Mouse (Mus musculus): ENCODE data around the gene Mab21l2. TPM values are rescaled to one million over a fixed set of nuclear protein-coding genes. Genes with fewer than 3 reads are reported as not detected.

Mab21l2 gene
- total and polyA plus RNA-seq, 3 experiments = 0.08 TPM; not detected in 2

DNA sequence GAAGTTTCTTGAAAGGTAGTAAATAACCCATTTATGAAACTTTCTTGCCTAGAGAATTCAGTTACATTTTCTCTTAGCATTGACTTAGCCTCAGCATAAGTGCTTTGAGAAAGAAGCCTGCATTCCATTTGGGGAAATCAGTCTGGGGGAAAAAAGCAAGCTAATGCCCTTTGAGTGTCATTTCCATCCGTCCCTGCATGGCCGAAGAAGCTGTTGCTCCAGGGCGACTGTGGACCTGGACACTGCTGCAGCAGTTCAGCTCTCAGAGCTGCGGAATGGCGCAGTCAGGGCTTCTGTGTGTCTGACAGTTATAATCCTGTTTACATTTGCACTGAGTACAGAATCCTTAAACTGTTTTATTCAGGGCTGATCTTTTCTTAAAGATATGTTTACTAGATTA is 3.7 kb upstream of the Mab21l2 start:
- Histone ChIP-seq H3K9me3 (replicated peaks; ENCODE audit: low read length) (no peaks in the 10 kb centered on the region), H3K4me1 (ENCODE audit: control insufficient read depth in 1 of 2, insufficient read depth in 2 of 2) (peaks cover 0 to 8% of the 10 kb centered on the region in 2 experiments; a peak in 2 of 4 replicates), H3K4me2 (ENCODE audit: insufficient read depth, low read depth, poor library complexity, severe bottlenecking) (no peak overlapping the region), H3K36me3 (replicated peaks in 1 of 2; ENCODE audit: control insufficient read depth in 1 of 2, insufficient read depth in 1 of 2, low read length in 1 of 2) (peaks cover 4 to 8% of the 10 kb centered on the region in 2 experiments), H3K79me2 (replicated peaks; ENCODE audit: control insufficient read depth, extremely low read depth, insufficient read depth, poor library complexity, severe bottlenecking) (no peaks in the 10 kb centered on the region), H3K27ac (ENCODE audit: insufficient read depth, low read depth) (no peak overlapping the region), H3K4me3 (replicated peaks in 1 of 3; ENCODE audit: low read depth in 2 of 3, low read length in 2 of 3, poor library complexity in 1 of 3) (no peak overlapping the region), H3K27me3 (replicated peaks) (no peaks in the 10 kb centered on the region), H3K9ac (ENCODE audit: insufficient read depth, low read depth) (no peak overlapping the region)
- TF ChIP-seq MAFK (IDR thresholded peaks at IDR 0.05; ENCODE audit: insufficient replicate concordance, low read length) (no peak), UBTF (IDR thresholded peaks at IDR 0.05; ENCODE audit: low read depth, low read length) (no peak), JUN (IDR thresholded peaks at IDR 0.05; ENCODE audit: insufficient read depth, low read depth, low read length) (no peak), JUND (conservative IDR thresholded peaks at IDR 0.05; ENCODE audit: low read depth, low read length) (no peak), RAD21 (IDR thresholded peaks at IDR 0.05; ENCODE audit: low read depth, low read length) (no peak), SIN3A (IDR thresholded peaks at IDR 0.05; ENCODE audit: low read length) (no peak), ZMIZ1 (IDR thresholded peaks at IDR 0.05; ENCODE audit: low read depth, low read length) (no peak), TBP (conservative IDR thresholded peaks at IDR 0.05; ENCODE audit: low read depth, low read length) (no peak), ZNF384 (IDR thresholded peaks at IDR 0.05; ENCODE audit: low read depth, low read length) (no peak), MXI1 (IDR thresholded peaks at IDR 0.05; ENCODE audit: low read depth, low read length) (no peak), USF1 (IDR thresholded peaks at IDR 0.05; ENCODE audit: low read depth, low read length) (no peak), GABPA (IDR thresholded peaks at IDR 0.05; ENCODE audit: insufficient replicate concordance, low read depth, low read length) (no peak)
- no peak for DNase-seq (ENCODE audit: extremely low read depth)
- dilution Hi-C loops (cut with MboI; ENCODE audit: extremely low pct_ligation_motif_present, extremely low pct_unique_long_range_greater_than_20kb, low sequenced_read_pairs) = no loop called here
- in situ Hi-C loops (cut with MboI; ENCODE audit: low pct_ligation_motif_present, low pct_unique_long_range_greater_than_20kb, low sequenced_read_pairs) = no loop called here

DNA sequence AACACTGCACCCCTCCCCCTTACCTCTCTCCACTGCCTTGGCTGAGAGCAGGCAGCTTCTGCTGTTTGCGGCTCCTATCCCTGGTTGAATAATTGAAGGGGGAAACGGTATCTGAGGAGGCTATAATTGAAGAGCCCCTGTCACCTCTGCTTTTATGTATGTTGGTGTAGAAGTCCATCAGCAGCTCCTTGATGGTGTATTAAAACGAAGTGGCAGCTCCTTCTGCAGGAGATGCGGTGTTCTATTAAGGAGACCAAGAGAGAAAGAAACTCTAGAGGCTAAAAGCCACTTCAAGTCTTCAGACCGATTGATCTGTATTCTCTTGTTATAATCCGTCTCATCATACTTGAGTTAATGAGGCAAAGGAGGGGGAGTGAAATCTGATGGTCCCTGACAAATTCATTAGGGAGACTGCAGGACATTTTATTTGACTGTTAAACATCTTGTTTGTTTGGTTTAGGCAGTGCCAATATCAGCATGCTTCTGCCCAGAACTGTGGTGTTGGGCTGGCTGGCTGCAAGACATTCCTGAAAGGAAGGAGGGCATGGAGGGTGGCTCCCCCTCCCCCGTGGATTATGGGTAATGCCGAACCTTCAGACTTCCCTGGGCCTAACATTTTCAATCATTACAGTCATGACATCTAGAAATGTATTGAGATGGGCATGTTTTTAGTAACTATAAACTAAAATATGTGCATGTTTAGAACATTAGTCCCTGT is 2.7 kb upstream of the Mab21l2 start:
- no peaks in the 10 kb centered on the region for H3K79me2 ChIP-seq (replicated peaks; ENCODE audit: control insufficient read depth, extremely low read depth, insufficient read depth, poor library complexity, severe bottlenecking)
- H3K4me1 ChIP-seq (ENCODE audit: control insufficient read depth in 1 of 2, insufficient read depth in 2 of 2) = no peaks in the 10 kb centered on the region
- dilution Hi-C loops (cut with MboI; ENCODE audit: extremely low pct_ligation_motif_present, extremely low pct_unique_long_range_greater_than_20kb, low sequenced_read_pairs) = no loop called here
- no peak overlapping the region for H3K4me2 ChIP-seq (ENCODE audit: insufficient read depth, low read depth, poor library complexity, severe bottlenecking)
- H3K27ac ChIP-seq (ENCODE audit: insufficient read depth, low read depth) = no peak overlapping the region
- no peak for DNase-seq (ENCODE audit: extremely low read depth)
- H3K36me3 ChIP-seq (replicated peaks in 1 of 2; ENCODE audit: control insufficient read depth in 1 of 2, insufficient read depth in 1 of 2, low read length in 1 of 2) = peaks cover 11 to 16% of the 10 kb centered on the region in 2 experiments
- TF ChIP-seq CHD1 (IDR thresholded peaks at IDR 0.05; ENCODE audit: low read depth, low read length) = no peak
- no peak for TF ChIP-seq HCFC1 (IDR thresholded peaks at IDR 0.05; ENCODE audit: low read depth, low read length)
- TF ChIP-seq MYC (IDR thresholded peaks at IDR 0.05; ENCODE audit: low read depth, low read length) = no peak
- TF ChIP-seq ZNF384 (IDR thresholded peaks at IDR 0.05; ENCODE audit: low read depth, low read length) = no peak
- no peak for TF ChIP-seq POLR2AphosphoS2 (IDR thresholded peaks at IDR 0.05; ENCODE audit: low read depth, low read length)
- TF ChIP-seq RAD21 (IDR thresholded peaks at IDR 0.05; ENCODE audit: low read depth, low read length) = no peak
- no peak for TF ChIP-seq KAT2A (IDR thresholded peaks at IDR 0.05; ENCODE audit: insufficient replicate concordance, low read length)
- TF ChIP-seq USF2 (conservative IDR thresholded peaks at IDR 0.05; ENCODE audit: low read depth, low read length) = no peak
- TF ChIP-seq JUN (IDR thresholded peaks at IDR 0.05; ENCODE audit: insufficient read depth, low read depth, low read length) = no peak
- no peak for TF ChIP-seq MAX (IDR thresholded peaks at IDR 0.05; ENCODE audit: low read length)
- no peak overlapping the region for H3K4me3 ChIP-seq (replicated peaks in 1 of 3; ENCODE audit: low read depth in 2 of 3, low read length in 2 of 3, poor library complexity in 1 of 3)
- in situ Hi-C loops (cut with MboI; ENCODE audit: low pct_ligation_motif_present, low pct_unique_long_range_greater_than_20kb, low sequenced_read_pairs) = no loop called here
- no peaks in the 10 kb centered on the region for H3K27me3 ChIP-seq (replicated peaks)
- H3K9ac ChIP-seq (ENCODE audit: insufficient read depth, low read depth) = no peak overlapping the region
- peaks cover 7% of the 10 kb centered on the region for H3K9me3 ChIP-seq (replicated peaks; ENCODE audit: low read length)
